Mouse (Mus musculus) embryonic facial prominence, embryonic 15.5 days (tissue): Measurements from ENCODE around the gene Dqx1. TPM values are rescaled to one million over a fixed set of nuclear protein-coding genes. Genes with fewer than 3 reads are reported as not detected.

ENCODE experiments used
- ATAC-seq: fragments of 200-750 bp; cut with Nextera tagmentation; 2 replicates; pipeline ENCODE4 v1.8.0; 2017; ENCODE audit warnings: low read depth, moderate TSS enrichment; ENCODE audit not compliant: insufficient number of reproducible peaks, low FRiP score, low TSS enrichment
- H3K27ac ChIP-seq: fragments of 300-500 bp; sonication (generic); replicated peaks from 2 replicates; pipeline ENCODE4 v1.5.1; 2015; ENCODE audit warnings: mild to moderate bottlenecking, inconsistent platforms
- H3K27me3 ChIP-seq: fragments of 300-500 bp; sonication (generic); 2 replicates; pipeline ENCODE4 v1.6.1; 2015; ENCODE audit warnings: inconsistent platforms
- H3K36me3 ChIP-seq: fragments of 300-500 bp; sonication (generic); 2 replicates; pipeline ENCODE4 v1.6.1; 2015; ENCODE audit warnings: mild to moderate bottlenecking, inconsistent platforms
- H3K4me1 ChIP-seq: fragments of 300-500 bp; sonication (generic); 2 replicates; pipeline ENCODE4 v1.6.1; 2015; ENCODE audit warnings: inconsistent platforms
- H3K4me2 ChIP-seq: fragments of 300-500 bp; sonication (generic); replicated peaks from 2 replicates; pipeline ENCODE4 v1.6.1; 2015; ENCODE audit warnings: mild to moderate bottlenecking, inconsistent platforms
- H3K4me3 ChIP-seq: fragments of 300-500 bp; sonication (generic); replicated peaks from 2 replicates; pipeline ENCODE4 v1.5.1; 2015; ENCODE audit warnings: mild to moderate bottlenecking, inconsistent platforms
- H3K9ac ChIP-seq: fragments of 300-500 bp; sonication (generic); 2 replicates; pipeline ENCODE4 v1.6.1; 2015; ENCODE audit warnings: inconsistent platforms
- H3K9me3 ChIP-seq: fragments of 300-500 bp; sonication (generic); replicated peaks from 2 replicates; pipeline ENCODE4 v1.6.1; 2016; ENCODE audit warnings: inconsistent platforms
- WGBS: fragments of 180-500 bp; shearing (Covaris S2); methylation state at CpG from one replicate; pipeline ENCODE4 v1.1.7; 2015; 5-methylcytosine and 5-hydroxymethylcytosine counted together
- polyA plus RNA-seq: library from polyadenylated mRNA; unstranded; fragments of >200 nt; fragmentation: Nextera tagmentation; extraction: Ambion mirVana; gene quantifications from 2 replicates; pipeline ENCODE4 v1.2.1, GENCODE M21; 2015

Gene Dqx1
- polyA plus RNA-seq, 1 experiment from 2014 or later, result 1.6 TPM

DNA sequence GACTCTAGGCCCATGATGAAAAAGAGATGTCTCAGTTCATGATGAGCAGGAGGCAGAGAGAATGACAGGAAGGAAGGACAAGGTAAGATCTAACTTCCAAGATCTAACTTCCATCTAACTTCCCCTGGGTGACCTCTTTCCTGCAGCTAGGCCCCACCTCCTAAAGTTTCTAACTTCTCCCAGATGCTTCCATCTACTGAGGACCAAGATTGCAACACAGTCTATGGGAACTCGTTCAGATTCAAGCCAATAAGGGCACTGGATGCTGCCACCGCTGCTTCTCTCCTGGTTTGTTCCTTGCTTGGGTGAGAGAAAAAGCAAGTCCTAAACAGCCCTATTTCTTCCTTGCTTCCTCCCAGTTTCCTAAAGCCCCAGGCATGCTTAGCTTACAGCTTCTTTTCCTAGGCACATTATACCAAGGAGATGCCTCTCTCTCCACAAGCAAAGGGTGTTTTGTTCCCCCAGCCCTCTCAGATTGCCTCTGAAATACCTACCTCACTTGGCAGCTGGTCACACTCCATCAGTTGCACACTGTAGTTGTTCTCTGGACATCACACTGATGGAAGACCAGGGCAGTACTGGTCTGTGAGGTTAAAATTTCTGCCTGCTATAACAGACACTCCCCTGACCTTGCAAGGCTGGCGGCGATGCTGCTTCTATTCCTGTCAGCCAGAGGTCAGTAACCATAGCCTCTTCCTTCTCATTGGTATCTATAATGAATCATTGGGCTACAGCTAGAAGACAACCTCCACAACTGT is 36.6 kb upstream of the Dqx1 start:
- no peak for ATAC-seq
- Histone ChIP-seq H3K4me1 (no peaks in the 10 kb centered on the region), H3K4me3 (no peak overlapping the region), H3K9ac (no peak overlapping the region), H3K27me3 (no peaks in the 10 kb centered on the region), H3K27ac (no peak overlapping the region), H3K4me2 (no peak overlapping the region), H3K36me3 (no peaks in the 10 kb centered on the region), H3K9me3 (no peaks in the 10 kb centered on the region)
- 70% methylated on average over 4 of the region's 4 CpGs for WGBS

DNA sequence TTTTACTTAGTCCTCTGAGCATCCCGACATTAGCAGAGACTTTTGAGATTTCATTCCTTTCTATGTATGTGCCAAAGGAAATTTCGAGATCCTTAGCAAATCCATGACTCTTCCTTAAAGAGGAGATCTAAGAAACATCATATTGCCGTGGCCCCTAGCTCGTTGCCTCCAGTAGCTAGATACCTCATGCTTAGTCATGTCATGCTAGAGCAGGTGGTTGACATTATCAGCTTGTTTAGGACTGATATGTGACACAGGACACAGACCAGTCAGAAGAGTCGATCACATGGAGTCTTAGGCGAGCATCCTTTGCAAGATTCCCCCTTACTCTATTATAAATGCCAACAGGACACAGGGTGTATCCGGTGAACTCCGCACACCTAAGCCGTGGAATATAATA is 34.6 kb upstream of the Dqx1 start:
- Histone ChIP-seq H3K4me2 (no peak overlapping the region), H3K36me3 (no peaks in the 10 kb centered on the region), H3K9ac (no peak overlapping the region), H3K4me3 (no peak overlapping the region), H3K9me3 (no peaks in the 10 kb centered on the region), H3K27ac (no peak overlapping the region), H3K27me3 (no peaks in the 10 kb centered on the region), H3K4me1 (peaks cover 7% of the 10 kb centered on the region; the same call in 1 of the 2 replicates)
- no peak for ATAC-seq
- 84% methylated on average over 9 of the region's 9 CpGs for WGBS

DNA sequence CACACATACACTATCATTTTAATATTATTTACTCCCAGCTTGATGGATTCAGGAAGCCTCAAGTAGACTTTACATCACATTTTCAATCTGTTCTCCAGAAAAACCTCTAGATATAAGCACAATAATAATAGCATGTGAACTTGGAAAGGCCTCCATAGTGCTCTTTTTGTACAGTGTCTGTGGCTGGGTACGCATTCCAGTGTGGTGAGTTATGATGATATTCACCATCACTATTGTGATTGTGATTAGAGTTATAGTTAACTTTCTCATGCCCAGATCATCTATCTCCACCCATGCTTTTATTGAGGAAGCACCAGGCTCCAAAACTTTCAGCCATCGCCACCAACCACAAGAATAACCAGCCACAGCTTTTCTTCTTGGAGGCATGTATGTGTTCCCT is 33.9 kb upstream of the Dqx1 start:
- no peaks in the 10 kb centered on the region for H3K36me3 ChIP-seq
- no peak overlapping the region for H3K4me3 ChIP-seq
- no peaks in the 10 kb centered on the region for H3K27me3 ChIP-seq
- no peak for ATAC-seq
- WGBS, result 83% methylated on average over 2 of the region's 2 CpGs
- H3K9me3 ChIP-seq, result no peaks in the 10 kb centered on the region
- H3K4me2 ChIP-seq, result no peak overlapping the region
- H3K4me1 ChIP-seq, result peaks cover 11% of the 10 kb centered on the region; the same call in 1 of the 2 replicates
- H3K27ac ChIP-seq, result no peak overlapping the region
- H3K9ac ChIP-seq, result no peak overlapping the region

DNA sequence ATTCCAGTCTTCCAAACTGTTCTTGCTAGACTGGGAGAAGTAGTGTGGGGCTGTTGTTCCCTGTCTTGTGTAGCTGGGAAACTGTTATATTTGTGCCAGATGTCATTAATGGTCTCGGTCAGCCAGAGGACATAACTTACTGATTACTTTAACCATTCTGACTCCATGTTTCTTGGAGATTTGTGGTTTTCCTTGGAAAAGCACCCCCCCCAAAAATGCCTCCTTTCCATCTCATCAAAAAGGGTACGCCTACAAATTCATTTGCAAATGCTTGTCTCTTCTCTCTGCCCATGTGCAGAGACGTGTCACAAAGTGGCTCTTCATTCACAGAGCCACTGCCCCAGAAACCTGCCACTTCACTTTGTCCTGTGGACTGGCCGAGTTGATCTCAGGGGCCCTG is 33.2 kb upstream of the Dqx1 start:
- H3K27me3 ChIP-seq, result no peaks in the 10 kb centered on the region
- ATAC-seq, result no peak
- no peak overlapping the region for H3K27ac ChIP-seq
- no peaks in the 10 kb centered on the region for H3K36me3 ChIP-seq
- no peaks in the 10 kb centered on the region for H3K9me3 ChIP-seq
- no peak overlapping the region for H3K4me3 ChIP-seq
- no peak overlapping the region for H3K4me2 ChIP-seq
- no peak overlapping the region for H3K9ac ChIP-seq
- H3K4me1 ChIP-seq, result peaks cover 17% of the 10 kb centered on the region
- WGBS, result 52% methylated on average over 4 of the region's 4 CpGs

DNA sequence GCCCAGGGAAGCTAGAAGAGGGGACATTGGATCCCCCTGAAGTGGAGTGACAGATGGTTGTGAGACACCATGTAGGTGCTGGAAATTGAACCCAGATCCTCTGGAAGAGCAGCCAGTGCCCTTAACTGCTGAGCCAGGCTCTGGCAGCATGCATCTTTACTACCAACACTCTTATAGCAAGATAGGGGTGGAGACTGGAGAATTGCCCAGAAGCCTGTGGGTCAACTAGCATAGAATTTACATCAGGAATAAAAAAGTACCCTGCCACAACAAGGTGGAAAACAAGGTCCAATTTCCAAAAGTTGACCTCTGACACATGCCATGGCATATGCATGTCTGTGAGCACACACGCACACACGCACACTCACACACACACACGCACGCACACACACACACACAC is 32.4 kb upstream of the Dqx1 start:
- 99% methylated on average over 4 of the region's 4 CpGs for WGBS

DNA sequence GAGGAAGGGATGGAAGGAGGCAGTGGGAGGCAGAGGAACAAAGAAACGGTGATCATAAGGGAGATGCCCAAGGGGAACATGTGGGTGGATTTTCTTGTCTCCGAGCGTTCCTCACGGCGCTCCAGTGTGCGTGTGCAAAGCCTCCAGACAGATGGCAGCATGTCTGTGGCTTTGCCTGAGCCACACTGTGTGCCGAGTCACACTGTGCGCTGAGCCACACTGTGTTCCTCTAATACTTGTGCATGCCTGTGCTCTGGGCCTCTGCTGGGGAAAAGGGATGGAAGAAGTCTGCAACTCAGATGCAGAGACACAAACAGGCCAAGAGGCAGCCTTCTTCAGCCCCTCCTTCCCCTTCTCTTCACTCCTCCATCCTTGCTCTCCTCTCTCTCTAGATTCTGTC is 30.4 kb upstream of the Dqx1 start:
- H3K4me3 ChIP-seq, result no peak overlapping the region
- H3K9me3 ChIP-seq, result no peaks in the 10 kb centered on the region
- ATAC-seq, result no peak; the same call in 1 of the 2 replicates
- 59% methylated on average over 8 of the region's 8 CpGs for WGBS
- no peak overlapping the region for H3K9ac ChIP-seq
- peaks cover 32% of the 10 kb centered on the region for H3K4me1 ChIP-seq
- no peaks in the 10 kb centered on the region for H3K36me3 ChIP-seq
- peaks cover 19% of the 10 kb centered on the region for H3K27me3 ChIP-seq
- no peak overlapping the region for H3K4me2 ChIP-seq
- peak overlapping the region; percentile 39; the same call in 1 of the 2 replicates for H3K27ac ChIP-seq

More for the DNA sequence above, 32.4 kb upstream of the Dqx1 start:
- ATAC-seq, result no peak
- no peaks in the 10 kb centered on the region for H3K36me3 ChIP-seq
- no peaks in the 10 kb centered on the region for H3K9me3 ChIP-seq
- H3K27ac ChIP-seq, result no peak overlapping the region
- no peak overlapping the region for H3K4me2 ChIP-seq
- no peak overlapping the region for H3K9ac ChIP-seq
- no peak overlapping the region for H3K4me3 ChIP-seq
- H3K4me1 ChIP-seq, result peaks cover 21% of the 10 kb centered on the region
- peaks cover 5% of the 10 kb centered on the region; the same call in 1 of the 2 replicates for H3K27me3 ChIP-seq

DNA sequence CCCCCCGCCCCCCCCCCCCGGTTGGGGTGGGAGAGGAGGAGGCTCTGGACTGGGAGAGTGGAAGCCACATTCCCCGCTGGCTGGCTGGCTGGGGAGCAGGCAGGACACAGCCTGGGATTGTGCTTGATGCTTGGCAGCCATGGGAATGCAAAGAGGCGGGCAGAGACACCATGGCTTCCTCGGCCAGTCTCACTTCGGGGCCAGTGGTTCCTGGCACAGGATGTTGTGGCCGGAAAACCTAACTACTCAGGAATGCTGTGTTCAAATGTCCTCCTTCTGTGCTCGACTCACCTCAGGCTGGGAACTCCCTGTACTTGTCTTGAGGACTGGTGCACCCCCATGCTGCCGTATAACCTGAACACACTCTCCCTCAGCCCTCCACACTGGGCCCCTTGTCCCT is 29.9 kb upstream of the Dqx1 start:
- Histone ChIP-seq H3K4me2 (no peak overlapping the region), H3K9me3 (no peaks in the 10 kb centered on the region), H3K9ac (no peak overlapping the region), H3K4me1 (peaks cover 37% of the 10 kb centered on the region), H3K4me3 (no peak overlapping the region), H3K27ac (peak overlapping the region; percentile 39; the same call in 1 of the 2 replicates), H3K36me3 (no peaks in the 10 kb centered on the region), H3K27me3 (peaks cover 21% of the 10 kb centered on the region)
- ATAC-seq, result peak; percentile 67
- WGBS, result 33% methylated on average over 6 of the region's 9 CpGs

DNA sequence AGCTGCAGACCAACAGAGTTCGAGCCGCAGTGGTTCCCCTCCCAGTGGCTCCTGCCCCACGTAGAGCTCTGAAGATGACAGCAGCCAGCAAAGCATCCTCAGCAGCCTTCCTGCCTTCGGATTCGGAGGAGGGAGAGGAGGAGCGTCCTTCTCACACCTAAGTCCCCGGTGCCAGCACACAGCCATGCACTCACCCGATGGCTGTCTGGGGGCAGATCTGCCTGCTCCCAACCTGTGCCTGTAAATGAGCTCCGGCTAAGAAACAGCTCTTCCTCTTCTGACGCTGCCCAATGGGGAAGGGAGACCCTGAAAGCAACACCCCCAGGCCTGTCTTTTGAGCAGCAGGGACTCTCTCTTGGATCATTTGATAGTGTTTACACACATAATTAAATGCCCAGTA is 27.9 kb upstream of the Dqx1 start:
- Histone ChIP-seq H3K4me3 (no peak overlapping the region), H3K9ac (no peak overlapping the region), H3K9me3 (no peaks in the 10 kb centered on the region), H3K27me3 (peaks cover 21% of the 10 kb centered on the region), H3K27ac (no peak overlapping the region), H3K36me3 (no peaks in the 10 kb centered on the region), H3K4me1 (peaks cover 53% of the 10 kb centered on the region), H3K4me2 (no peak overlapping the region)
- 24% methylated on average over 10 of the region's 10 CpGs for WGBS
- ATAC-seq, result no peak

DNA sequence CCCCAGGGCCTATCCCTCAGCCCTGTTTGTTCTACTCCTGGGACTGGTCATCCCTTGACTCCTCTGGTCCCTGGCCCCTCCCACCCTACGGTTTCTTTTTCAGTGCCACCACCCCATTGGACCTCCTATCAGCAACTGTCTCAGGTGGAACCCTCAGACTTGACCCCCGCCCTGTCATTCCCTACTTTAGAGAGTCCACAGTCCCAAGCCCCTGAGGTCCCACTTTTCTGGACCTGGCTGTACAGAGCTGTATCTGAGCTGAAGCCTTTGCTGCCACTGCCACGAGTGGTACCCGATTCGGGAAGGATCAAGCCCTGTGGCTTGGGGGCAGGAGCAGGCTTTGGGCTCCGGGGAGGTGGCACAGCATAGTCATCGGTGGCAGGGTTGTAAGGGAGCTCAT is 26.5 kb upstream of the Dqx1 start:
- ATAC-seq, result no peak
- H3K4me1 ChIP-seq, result peaks cover 61% of the 10 kb centered on the region
- H3K27ac ChIP-seq, result no peak overlapping the region
- H3K4me2 ChIP-seq, result no peak overlapping the region
- peaks cover 23% of the 10 kb centered on the region for H3K27me3 ChIP-seq
- WGBS, result 55% methylated on average over 7 of the region's 7 CpGs
- H3K36me3 ChIP-seq, result no peaks in the 10 kb centered on the region
- no peak overlapping the region for H3K9ac ChIP-seq
- H3K4me3 ChIP-seq, result no peak overlapping the region
- H3K9me3 ChIP-seq, result no peaks in the 10 kb centered on the region

DNA sequence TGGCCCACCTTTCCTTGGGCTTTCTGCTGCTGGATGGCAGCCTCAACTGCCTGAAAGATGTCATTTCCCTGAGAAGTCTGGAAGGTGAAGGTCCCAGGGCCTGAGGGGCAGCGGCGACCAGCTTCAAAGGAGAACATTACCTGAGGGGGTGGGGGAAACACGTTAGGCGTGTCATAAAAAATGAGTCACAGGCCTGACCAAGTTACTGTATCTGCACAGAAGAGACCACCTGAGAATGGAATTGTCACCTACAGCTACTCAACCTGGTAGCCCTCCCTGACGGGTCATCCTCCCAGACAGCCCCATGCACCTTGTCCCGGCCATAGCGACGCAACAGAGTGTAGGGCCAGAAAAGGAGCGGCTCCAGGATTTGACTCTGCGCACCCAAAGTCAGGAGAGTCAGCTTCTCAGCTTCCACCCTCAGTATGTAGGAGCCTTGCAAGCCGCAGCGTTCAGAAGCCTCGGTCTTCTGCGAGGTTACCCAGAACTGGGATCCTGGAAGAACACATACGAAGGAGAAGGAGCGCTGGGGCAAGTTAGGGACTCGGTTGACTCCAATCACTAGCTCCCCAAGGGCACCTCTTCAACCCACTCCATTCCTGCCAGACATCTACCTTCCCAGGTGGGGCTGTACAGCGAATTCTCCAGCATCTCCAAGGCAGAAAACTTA is 25.6 kb upstream of the Dqx1 start:
- 29% methylated on average over 18 of the region's 18 CpGs for WGBS
- H3K4me2 ChIP-seq, result peak overlapping the region; percentile 81
- H3K9ac ChIP-seq, result no peak overlapping the region
- no peak for ATAC-seq
- H3K9me3 ChIP-seq, result no peaks in the 10 kb centered on the region
- H3K4me3 ChIP-seq, result peak overlapping the region; percentile 60
- no peak overlapping the region for H3K27ac ChIP-seq
- H3K27me3 ChIP-seq, result peaks cover 23% of the 10 kb centered on the region
- peaks cover 61% of the 10 kb centered on the region for H3K4me1 ChIP-seq
- no peaks in the 10 kb centered on the region for H3K36me3 ChIP-seq

DNA sequence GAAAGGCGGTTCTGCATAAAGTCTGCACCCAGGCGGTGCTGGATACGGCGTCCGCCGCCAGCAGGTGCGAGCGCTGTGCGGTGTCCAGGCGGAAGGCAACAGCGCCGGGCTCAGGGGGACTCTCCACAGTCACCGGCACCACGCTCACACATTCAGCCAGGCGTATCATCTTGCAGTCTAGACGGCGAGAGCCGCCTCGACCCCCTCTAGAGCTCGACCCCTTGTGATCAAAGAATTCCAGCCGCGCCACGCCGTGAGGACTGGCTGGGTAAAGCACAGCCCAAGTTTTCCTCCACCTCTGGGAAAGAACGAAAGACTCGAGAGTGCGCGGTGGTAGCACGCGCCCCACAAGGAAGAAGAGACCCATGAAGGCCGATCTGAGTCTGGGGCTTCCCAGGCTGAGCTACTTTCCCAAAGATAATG is 24.9 kb upstream of the Dqx1 start:
- Histone ChIP-seq H3K4me3 (peak overlapping the region; percentile 60), H3K4me1 (peaks cover 56% of the 10 kb centered on the region), H3K9ac (peak overlapping the region; percentile 27), H3K27me3 (peaks cover 23% of the 10 kb centered on the region), H3K9me3 (no peaks in the 10 kb centered on the region), H3K36me3 (no peaks in the 10 kb centered on the region), H3K27ac (peak overlapping the region; percentile 87), H3K4me2 (peak overlapping the region; percentile 81)
- under 1% methylated on average over 31 of the region's 31 CpGs for WGBS
- peak; percentile 40 for ATAC-seq
